Mouse (Mus musculus) spleen, adult 2 months (tissue): ENCODE data around the gene Prdx6. TPM values are rescaled to one million over a fixed set of nuclear protein-coding genes. Genes with fewer than 3 reads are reported as not detected.
A peak's percentile ranks its signal among the peaks of the same experiment; 100 is the strongest.

Experiments
- DNase-seq, 2 experiments: peaks; one replicate each; pipeline versions ENCODE4 v3.0.0 to v3.0.0-alpha.2; 2012 to 2021; ENCODE audit warnings: low spot score in 2 of 2, low read depth in 1 of 2
- H3K27ac ChIP-seq: fragments of 200-500 bp; 2 replicates; pipeline ENCODE4 v1.5.1; 2012; ENCODE audit warnings: low read length, inconsistent platforms; ENCODE audit not compliant: insufficient read depth
- H3K27me3 ChIP-seq: fragments of 200-500 bp; 2 replicates; pipeline ENCODE4 v1.6.1; 2012; ENCODE audit warnings: mild to moderate bottlenecking, moderate library complexity, low read length, inconsistent platforms; ENCODE audit not compliant: control insufficient read depth, insufficient read depth
- H3K36me3 ChIP-seq: fragments of 200-500 bp; 2 replicates; pipeline ENCODE4 v1.6.1; 2012; ENCODE audit warnings: mild to moderate bottlenecking, low read length, inconsistent platforms; ENCODE audit not compliant: control insufficient read depth, insufficient read depth
- H3K4me1 ChIP-seq: fragments of 200-500 bp; 2 replicates; pipeline ENCODE4 v1.6.1; 2011; ENCODE audit warnings: inconsistent platforms; ENCODE audit not compliant: control insufficient read depth, insufficient read depth, insufficient read length
- H3K4me3 ChIP-seq: fragments of 200-500 bp; 2 replicates; pipeline ENCODE4 v1.5.1; 2011; ENCODE audit warnings: mild to moderate bottlenecking, inconsistent platforms; ENCODE audit not compliant: insufficient read depth, insufficient read length; ENCODE audit errors: extremely low read depth
- CTCF ChIP-seq: fragments of 200-500 bp; IDR thresholded peaks from 2 replicates; pipeline ENCODE4 v1.5.1; 2011; ENCODE audit warnings: mild to moderate bottlenecking, inconsistent platforms; ENCODE audit not compliant: insufficient read depth, insufficient read length, insufficient replicate concordance; ENCODE audit errors: extremely low read depth
- POLR2A ChIP-seq: fragments of 200-500 bp; IDR thresholded peaks from 2 replicates; pipeline ENCODE4 v1.6.1; 2011; ENCODE audit warnings: low read depth, low read length, inconsistent platforms
- WGBS: fragments of 180-500 bp; shearing (Covaris S2); methylation state at CpG from one replicate; pipeline ENCODE4 v1.1.7; 2018; 5-methylcytosine and 5-hydroxymethylcytosine counted together
- polyA plus RNA-seq: library from polyadenylated mRNA; depleted of rRNA; stranded (reverse); fragments of >200 nt; gene quantifications from 2 replicates; pipeline ENCODE4 v1.2.3, GENCODE M21; 2012; rRNA removed

Prdx6 gene
- polyA plus RNA-seq = 28.4 and 29.0 TPM in 2 replicates

- H3K27me3 ChIP-seq = no peaks in the 10 kb centered on the region
- under 1% methylated on average over 66 of the region's 66 CpGs for WGBS
- H3K36me3 ChIP-seq = peaks cover 1% of the 10 kb centered on the region; the same call in 1 of the 2 replicates
- peak; percentile 73 to 77 for DNase-seq
- peak within 1 kb of the TSS; percentile 94 for H3K27ac ChIP-seq
- H3K4me1 ChIP-seq = peaks cover 6% of the 10 kb centered on the region; the same call in 1 of the 2 replicates
- no peak for TF ChIP-seq CTCF
- TF ChIP-seq POLR2A = peak; percentile 81
- H3K4me3 ChIP-seq = peak within 1 kb of the TSS; percentile 92
These were observed at the start of gene Prdx6 for GRCm38 (mm10) chr1:161250604-161251416. Prdx6 (minus strand) TSS chr1:161251219.

GRCm38 (mm10) chr1:161288256-161288655 is 37.2 kb upstream of the Prdx6 start:
- H3K4me3 ChIP-seq = no peak overlapping the region
- TF ChIP-seq POLR2A = no peak
- TF ChIP-seq CTCF = no peak
- no peaks in the 10 kb centered on the region for H3K4me1 ChIP-seq
- H3K27ac ChIP-seq = no peak overlapping the region
- H3K27me3 ChIP-seq = no peaks in the 10 kb centered on the region
- no peaks in the 10 kb centered on the region for H3K36me3 ChIP-seq
- 67% methylated on average over 12 of the region's 12 CpGs for WGBS
- DNase-seq = no peak

- Histone ChIP-seq H3K27me3 (no peaks in the 10 kb centered on the region), H3K36me3 (no peaks in the 10 kb centered on the region), H3K27ac (no peak overlapping the region), H3K4me1 (no peaks in the 10 kb centered on the region), H3K4me3 (no peak overlapping the region)
- DNase-seq = peak; percentile 28 to 53
- TF ChIP-seq CTCF (peak; percentile 21; the same call in 1 of the 2 replicates), POLR2A (no peak)
- WGBS = 23% methylated on average over 11 of the region's 11 CpGs
These were observed 35.8 kb upstream of the Prdx6 start for GRCm38 (mm10) chr1:161286726-161287310.

GRCm38 (mm10) chr1:161281054-161281688 is 30.2 kb upstream of the Prdx6 start:
- 74% methylated on average over 3 of the region's 3 CpGs for WGBS
- Histone ChIP-seq H3K36me3 (no peaks in the 10 kb centered on the region), H3K27me3 (no peaks in the 10 kb centered on the region), H3K4me1 (no peaks in the 10 kb centered on the region), H3K27ac (no peak overlapping the region), H3K4me3 (no peak overlapping the region)
- TF ChIP-seq CTCF = no peak
- no peak for TF ChIP-seq POLR2A
- DNase-seq = no peak

GRCm38 (mm10) chr1:161279244-161279908 is 28.4 kb upstream of the Prdx6 start:
- Histone ChIP-seq H3K4me3 (no peak overlapping the region), H3K27me3 (no peaks in the 10 kb centered on the region), H3K36me3 (no peaks in the 10 kb centered on the region), H3K27ac (no peak overlapping the region), H3K4me1 (no peaks in the 10 kb centered on the region)
- TF ChIP-seq POLR2A (no peak), CTCF (no peak)
- 64% methylated on average over 6 of the region's 6 CpGs for WGBS
- DNase-seq = no peak

DNA sequence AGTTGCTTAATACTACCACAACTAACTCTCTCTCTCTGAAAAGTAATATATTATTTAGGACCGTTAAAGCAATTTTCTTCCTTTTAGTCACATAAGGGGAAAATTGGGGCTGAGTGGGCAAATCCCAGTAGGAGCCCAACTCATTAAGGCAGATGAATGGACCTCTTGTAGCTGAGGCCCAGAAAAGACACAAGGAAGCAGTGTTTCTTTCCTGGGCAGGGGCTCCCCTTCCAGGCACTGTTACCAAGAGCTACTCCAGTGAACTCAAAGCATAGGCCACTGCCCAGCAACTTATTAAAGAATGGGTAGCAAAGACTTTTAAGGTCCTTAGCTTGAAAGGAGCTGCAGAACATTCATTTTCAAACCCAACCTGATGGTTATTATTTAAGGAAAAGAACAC is 22.5 kb upstream of the Prdx6 start:
- Histone ChIP-seq H3K4me3 (no peak overlapping the region), H3K27me3 (no peaks in the 10 kb centered on the region), H3K4me1 (no peaks in the 10 kb centered on the region), H3K27ac (no peak overlapping the region), H3K36me3 (no peaks in the 10 kb centered on the region)
- WGBS = 91% methylated on average over 1 of the region's 1 CpGs
- no peak for TF ChIP-seq POLR2A
- no peak for TF ChIP-seq CTCF
- no peak for DNase-seq

DNA sequence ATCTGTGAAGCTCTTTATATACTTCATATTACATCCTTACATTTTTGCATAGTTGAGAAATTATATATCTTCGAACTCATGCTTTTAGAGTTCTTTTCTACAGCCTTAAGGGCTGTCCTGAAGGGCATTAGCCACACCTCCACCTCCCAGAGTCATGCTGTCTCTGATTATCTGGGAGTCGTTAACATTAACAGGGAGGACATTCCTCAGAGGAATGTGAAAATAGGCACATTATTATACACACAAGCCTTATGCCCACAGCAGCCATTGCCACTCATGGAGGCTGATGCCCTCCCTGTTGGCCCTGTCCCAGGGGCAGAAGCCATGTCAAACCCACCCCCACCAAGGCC is 20.4 kb upstream of the Prdx6 start:
- 89% methylated on average over 2 of the region's 2 CpGs for WGBS
- Histone ChIP-seq H3K4me1 (no peaks in the 10 kb centered on the region), H3K27me3 (no peaks in the 10 kb centered on the region), H3K27ac (no peak overlapping the region), H3K36me3 (no peaks in the 10 kb centered on the region), H3K4me3 (no peak overlapping the region)
- no peak for TF ChIP-seq CTCF
- no peak for TF ChIP-seq POLR2A
- no peak for DNase-seq
